Mouse (Mus musculus) adrenal gland, postnatal 14 days (tissue): Measurements from ENCODE around the gene Mapk12. TPM values are rescaled to one million over a fixed set of nuclear protein-coding genes. Genes with fewer than 3 reads are reported as not detected.
A peak's percentile ranks its signal among the peaks of the same experiment; 100 is the strongest.

Source experiments
- DNase-seq: peaks from one replicate; pipeline ENCODE4 v3.0.0; 2021; ENCODE audit warnings: mixed read lengths
- total RNA-seq: library from RNA; stranded (reverse); gene quantifications from 2 replicates; pipeline ENCODE4 v1.2.3, GENCODE M21; 2021

Gene Mapk12
- total RNA-seq, 1 experiment from 2014 or later: 8.6 TPM

- DNase-seq: no peak
Measured at GRCm38 (mm10) chr15:89171526-89172051, 31.1 kb upstream of the Mapk12 start.

DNA sequence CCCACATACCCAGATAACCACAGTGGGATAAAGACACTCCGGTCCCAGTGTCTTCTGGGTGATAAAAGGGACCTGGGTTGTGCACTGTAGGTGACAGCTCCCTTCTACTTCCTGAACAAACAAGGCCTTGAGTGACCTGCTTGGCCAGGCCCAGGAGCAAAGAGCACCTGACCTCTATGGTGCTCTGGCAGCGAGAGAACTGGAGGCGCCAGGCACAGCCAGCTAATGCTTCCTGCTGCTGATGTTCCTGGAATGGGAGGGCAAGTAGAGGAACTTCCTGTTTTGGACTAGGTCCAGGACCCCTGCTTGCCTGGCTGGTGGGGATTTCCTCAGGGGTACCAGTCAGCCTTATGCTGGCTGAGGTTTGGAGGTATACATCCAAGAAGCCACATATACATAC is 29.6 kb upstream of the Mapk12 start:
- DNase-seq: peak; percentile 48

DNA sequence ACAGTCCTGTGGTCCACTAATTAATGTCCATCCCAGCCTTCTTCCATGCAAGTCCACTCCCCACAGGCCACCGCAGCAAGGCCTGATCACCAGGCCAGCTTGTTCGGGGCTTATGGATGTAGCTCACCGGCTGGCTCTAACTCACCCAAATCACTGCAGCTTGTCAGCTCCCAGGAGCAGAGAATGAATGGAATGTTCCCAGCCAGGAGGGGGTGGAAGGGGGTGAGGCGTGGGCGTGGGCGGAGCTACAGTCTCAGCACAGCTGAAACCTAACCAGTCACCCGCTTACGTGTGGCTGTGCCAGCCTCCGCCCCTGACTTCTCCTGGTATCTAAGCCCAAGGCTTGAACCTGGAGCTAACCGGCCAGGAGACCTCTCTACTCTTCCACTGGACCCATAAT is 28.9 kb upstream of the Mapk12 start:
- DNase-seq: peak; percentile 90

DNA sequence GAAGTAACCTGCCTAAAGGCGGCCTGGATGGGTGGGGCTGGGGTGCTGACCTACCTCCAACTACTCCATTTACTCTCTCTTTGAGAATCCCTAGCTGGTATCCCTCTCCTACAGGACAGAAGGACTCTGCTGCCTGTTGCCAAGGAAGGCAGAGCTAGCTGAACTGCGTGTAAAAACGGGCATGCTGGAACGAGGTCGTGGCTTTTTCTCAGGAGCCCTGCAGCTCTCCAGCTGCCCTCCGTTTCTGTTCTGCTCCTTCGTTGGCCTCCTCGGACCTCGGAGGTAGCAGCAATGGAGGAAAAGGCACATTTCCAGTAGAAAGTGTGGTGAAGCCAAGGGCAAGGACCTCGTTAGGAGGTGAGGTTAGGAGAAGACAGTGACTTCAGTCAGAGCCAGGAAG is 28.4 kb upstream of the Mapk12 start:
- no peak for DNase-seq

GRCm38 (mm10) chr15:89165478-89165877 is 25.0 kb upstream of the Mapk12 start:
- no peak for DNase-seq

DNA sequence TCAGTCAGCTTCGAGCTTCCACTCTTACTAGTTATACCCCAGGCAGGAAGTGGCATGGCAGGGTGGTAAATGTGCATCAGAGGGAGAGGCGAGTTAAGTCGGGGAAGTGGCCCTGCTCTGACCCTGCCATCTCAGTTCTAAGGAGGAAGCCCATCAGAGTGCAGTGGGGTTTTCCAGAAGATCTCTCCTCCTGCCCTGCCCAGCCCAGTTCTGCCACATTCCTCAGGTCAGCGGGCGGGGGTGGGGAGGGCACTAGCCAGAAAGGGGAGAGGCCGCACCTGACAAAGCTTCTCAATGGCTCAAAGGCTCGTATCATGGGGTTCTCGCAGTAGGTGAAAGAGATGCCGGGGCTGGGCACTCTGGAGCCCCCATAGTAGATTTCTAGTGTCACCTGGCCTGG is 20.9 kb upstream of the Mapk12 start:
- DNase-seq: no peak

DNA sequence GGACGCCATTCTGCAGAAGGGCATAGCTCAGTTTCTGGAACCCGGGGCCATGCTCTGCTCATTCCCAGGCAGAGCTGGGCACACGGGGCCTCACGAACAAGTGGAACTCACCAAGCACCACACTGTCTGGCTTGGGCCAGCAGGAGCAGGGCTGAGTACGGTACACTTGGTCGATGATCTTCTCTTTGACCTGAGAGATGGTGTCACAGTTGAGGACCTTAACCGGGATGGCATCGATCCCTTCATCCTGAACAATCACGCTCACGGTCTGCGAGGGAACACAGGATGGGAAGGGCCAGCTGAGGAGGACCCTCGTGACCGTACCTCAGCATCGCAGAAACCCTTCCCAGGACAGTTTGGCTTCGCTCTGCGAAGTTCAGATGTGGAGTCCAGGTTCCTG is 18.0 kb upstream of the Mapk12 start:
- DNase-seq: no peak

DNA sequence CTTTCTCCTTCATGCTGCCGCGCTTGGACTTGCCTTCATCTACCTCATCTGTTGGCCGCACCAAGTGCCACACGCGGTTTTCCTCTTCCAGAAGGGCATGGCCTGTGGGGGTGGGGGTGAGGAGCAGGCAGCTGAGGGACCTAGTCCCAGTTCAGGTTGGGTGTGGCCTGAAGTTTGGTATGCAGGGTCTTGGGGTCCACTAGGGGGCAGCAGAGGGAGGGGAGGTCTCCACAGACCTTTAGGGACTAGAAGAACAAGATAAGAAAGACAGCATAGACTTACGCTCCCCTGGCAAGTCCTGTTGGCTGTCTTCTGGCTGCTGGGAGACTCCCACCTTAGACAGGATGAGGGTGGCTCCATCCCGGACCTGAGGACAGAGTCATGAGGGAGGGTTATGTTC is 17.5 kb upstream of the Mapk12 start:
- DNase-seq: peak; percentile 78

DNA sequence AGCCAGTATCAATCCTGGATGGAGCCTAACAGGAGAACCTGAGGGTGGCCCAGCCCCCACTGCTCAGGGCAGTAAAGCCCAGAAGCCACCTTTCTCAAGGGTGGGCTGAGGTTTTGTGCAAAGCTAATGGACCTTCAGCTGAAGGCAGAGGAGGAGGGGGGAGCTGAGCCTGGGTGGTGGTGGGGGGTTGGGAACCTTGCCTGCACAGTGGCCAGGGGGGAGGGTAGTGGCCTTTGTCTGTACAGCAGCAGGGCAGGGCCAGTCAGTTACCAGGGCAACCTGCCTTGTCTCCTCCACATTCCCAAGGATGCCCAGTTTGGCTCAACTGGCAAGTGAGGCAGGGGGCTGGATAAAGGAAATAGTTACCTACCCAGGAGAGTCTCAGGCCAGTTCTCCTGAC is 11.8 kb upstream of the Mapk12 start:
- DNase-seq: no peak

DNA sequence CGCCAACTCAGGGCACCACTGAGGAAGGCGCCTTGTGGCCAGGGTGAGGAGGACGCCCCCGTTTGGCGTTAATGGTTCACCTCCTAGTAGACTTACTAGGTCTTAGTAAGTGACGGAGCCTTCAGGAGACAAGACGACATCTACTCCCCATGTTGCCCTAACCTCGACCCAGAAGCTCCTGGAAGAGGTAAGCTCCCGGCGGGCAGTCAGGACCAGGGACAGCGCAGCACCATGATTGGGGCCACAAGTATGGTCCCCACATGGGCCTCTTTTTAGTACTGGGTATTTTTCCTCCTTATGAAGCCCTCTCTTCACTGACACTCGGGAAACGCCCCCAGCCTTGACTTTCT is 9.5 kb upstream of the Mapk12 start:
- DNase-seq: peak; percentile 74

- peak; percentile 49 for DNase-seq
Measured at GRCm38 (mm10) chr15:89149271-89150040, 9.0 kb upstream of the Mapk12 start, which contains the start of gene Mapk11. Mapk11 (minus strand) TSS chr15:89149628.

DNA sequence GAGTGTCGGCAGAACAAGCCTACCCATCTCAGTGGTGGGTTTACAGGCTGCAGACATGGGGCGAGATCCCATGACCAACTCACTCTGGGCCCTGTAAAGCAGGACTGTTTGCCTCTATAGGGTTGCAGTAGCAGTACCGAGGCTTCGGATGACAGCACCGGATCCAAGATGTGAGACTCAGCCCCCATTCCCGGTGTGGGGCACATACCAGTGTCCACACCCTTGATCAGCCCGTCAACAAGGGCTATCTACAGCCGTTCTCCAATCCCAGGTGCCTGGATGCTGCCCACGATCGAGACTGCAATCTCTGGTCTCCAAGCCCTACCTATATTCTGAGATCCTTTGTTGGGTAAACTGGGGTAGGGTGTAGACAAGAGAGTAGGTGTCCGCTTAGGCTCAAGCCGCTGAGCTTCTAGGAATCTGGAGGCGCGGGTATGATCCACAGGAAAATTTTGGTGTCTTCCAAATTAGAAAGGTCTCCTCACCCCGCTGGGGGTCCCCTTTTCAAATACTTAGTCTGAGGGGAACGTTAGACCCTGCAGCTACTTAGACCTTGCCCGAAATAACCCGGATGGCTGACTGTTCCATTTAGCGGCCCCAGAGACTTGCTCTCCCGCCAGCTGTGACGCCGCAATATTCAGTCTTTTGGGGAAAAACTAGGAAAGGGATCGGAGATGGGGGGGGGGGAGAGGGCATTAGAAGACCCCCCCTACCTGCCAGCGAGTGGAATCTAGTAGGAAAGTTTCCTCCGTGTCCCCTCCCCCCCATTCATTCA is 8.2 kb upstream of the Mapk12 start:
- DNase-seq: no peak

DNA sequence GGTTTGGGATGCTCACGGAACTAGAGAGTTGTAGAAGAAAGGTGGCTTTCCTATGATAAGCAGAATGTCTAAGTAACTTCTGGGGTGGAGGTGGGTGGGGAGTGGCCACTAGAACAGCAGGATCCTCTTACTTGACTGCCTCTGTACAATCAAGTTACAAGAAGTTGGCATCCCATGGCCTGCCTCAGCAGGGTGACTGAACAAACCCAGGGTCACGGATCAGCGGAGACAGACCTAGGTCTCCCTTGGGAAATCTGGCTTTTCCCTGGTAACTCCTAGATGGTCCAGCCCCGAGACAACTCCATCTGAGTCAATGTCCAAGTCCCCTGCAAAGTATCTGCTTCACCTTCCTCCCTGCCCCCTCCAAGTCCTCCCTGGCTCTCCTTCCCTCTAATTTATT is 7.4 kb upstream of the Mapk12 start:
- DNase-seq: no peak

DNA sequence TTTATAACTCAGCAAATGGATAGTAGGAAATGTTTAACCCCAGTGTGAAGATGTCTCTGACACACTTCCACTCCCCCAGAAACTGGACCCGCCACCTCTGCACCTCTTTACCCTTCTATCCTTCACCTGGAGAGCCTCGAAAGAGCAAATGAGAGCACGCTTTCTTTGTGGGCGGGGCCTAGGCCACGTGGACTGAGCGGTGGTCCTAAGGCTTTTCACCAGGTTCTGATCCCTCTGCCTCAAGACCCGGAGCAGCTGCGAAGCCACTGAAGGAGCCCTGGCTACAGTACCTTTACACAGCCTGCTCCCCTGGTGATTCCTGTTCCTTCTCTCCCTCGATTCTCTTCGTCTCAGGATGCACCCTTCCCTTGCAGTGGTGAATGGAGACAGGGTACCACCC is 7.0 kb upstream of the Mapk12 start:
- DNase-seq: no peak

DNA sequence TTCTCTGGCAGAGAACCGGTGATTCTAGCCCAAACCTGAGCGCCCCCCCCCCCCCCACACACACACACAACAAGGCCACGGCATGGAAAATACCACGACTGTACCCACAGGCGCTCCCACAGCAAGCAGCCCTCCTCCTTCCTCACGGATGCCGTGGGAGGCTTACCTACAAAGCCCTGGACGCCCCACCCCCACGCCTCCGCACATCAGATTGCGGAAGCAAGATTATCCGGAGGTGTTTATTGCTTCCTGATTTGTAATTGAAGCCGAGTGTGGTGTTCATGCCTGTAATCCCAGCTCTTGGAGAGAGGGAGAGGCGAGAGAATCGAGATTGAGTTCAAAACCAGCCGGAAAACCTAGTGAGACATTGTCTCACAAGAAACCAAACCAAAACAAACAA is 6.5 kb upstream of the Mapk12 start:
- no peak for DNase-seq

DNA sequence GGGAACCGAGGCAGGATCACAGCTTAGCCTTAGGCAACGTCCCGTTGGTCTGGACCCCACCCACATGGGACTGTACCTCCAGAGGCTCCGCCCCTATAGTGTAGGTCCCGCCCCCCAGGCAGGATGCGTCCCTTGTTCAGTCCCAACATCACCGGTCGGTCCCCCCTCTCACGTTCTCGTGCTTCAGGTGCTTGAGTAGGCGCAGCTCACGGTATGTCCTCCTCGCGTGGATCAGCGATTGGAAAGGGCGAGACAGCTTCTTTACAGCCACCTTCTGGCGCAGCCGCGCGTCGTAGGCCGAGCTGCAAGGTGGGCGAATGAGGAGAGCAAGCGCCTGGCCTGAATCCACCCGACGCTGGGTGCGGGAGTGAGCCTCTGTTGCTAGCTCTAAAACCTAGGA is 6.0 kb upstream of the Mapk12 start:
- peak; percentile 65 for DNase-seq

DNA sequence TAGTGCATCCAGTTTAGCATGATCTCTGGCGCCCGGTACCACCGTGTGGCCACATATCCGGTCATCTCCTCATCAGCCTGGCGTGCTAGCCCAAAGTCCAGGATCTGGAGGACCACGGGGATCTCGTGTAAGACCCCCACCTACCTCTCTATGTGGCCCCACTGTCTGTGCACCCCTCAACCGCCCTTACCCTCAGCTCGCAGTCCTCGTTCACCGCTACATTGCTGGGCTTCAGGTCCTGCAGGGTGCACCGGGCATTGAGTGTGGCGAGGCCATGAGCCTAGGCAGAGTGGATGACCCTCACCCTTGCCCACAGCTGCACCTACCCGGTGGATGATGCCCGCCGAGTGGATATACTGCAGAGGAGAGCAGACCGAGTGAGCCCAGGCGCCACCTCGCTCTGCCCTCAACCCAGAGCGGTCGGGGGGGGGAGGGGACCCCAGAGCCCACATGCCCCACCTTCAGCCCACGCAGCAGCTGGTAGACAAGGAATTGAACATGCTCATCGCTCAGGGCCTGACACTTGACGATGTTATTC is 5.4 kb upstream of the Mapk12 start:
- DNase-seq: no peak

GRCm38 (mm10) chr15:89144965-89145364 is 4.5 kb upstream of the Mapk12 start:
- no peak for DNase-seq

- no peak for DNase-seq
Measured at GRCm38 (mm10) chr15:89143134-89143533, 2.6 kb upstream of the Mapk12 start.

DNA sequence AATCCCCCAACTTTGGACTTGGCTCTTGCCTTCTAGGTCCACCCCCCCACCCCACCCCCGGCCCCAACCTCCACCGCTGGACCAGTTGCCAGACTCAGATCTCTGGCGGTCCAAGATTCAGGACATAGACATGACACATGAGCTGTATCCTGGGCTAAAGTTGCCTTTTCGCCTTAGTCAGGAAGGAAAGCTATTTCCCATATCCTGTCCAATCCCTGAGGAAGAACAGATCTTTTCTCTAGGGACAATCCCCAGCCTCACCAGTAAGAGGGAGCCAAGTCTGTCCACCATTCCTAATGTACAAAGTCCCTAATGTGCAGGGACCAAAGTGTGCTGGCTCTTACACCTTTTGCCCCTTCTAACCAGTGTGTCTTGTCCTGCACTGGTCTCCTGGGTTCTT is 1.4 kb upstream of the Mapk12 start:
- DNase-seq: no peak

DNA sequence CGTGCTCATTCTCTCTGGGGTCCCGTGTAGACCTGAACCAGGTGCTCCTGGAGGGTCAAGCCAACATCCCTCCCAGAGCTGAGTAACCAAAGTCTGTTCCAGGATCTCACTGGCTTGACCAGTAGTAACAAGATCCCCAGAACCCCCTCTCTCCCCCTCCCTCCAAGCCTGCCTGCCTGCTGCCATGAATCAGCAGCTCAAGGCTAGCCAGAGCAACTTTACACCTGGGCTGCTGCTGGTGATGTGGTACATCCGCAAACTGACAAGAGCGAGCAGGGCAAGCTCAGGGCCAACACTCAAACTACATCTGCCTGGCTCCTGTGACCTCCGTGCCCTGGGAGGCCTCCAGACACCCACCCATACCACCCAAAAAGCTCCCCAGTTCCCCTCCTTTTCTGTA is 940 bp upstream of the Mapk12 start:
- no peak for DNase-seq

GRCm38 (mm10) chr15:89140048-89140658 is 350 bp downstream of the Mapk12 start:
- peak; percentile 48 for DNase-seq

DNA sequence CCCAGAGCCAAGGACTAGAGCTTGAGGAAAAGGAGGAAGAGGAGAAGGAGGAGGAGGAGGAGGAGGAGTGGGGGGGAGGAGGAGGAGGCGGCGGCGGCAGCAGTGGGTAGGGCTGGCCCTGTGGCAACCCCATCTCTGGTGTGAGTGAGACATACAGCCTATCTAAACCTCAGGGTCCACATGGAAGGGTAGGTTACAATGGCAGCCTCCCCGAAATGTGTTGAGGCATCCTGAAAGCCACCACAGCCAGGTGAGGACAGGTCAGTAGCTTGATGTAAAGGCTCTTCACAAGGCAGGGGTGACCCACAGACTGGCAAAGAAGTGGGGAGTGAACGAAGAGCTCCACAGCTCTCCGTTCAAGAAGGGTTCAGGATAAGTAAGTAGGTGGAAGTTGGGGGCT is 2.0 kb downstream of the Mapk12 start:
- DNase-seq: no peak
